In genomic region chr17:71674886-71675285, GRCm38 (mm10) we compare ENCODE assay signal across 16 mouse cellular contexts. TPM values are rescaled to one million over a fixed set of nuclear protein-coding genes. Genes with fewer than 3 reads are reported as not detected.
DNase-seq lines count a peak whose midpoint lies in the region; ATAC-seq and TF ChIP-seq lines count a peak whose summit lies in the region.
"Had no signal": no experiment of that assay in that cellular context is flagged by ENCODE, and none has a peak within 500 bp of the region (broad histone marks: within the 10 kb centered on the region; RNA-seq: fewer than 3 reads in every experiment).

No protein-coding gene starts in this region.

- no peaks in the 10 kb centered on the region for H3K36me3 ChIP-seq in heart, embryonic 12.5 days
- no peaks in the 10 kb centered on the region for H3K36me3 ChIP-seq in lung, postnatal 0 days (ENCODE audit: insufficient read depth, low read length)
- H3K36me3 ChIP-seq: embryonic facial prominence, embryonic 13.5 days; hindbrain, embryonic 13.5 days; liver, embryonic 15.5 days; midbrain, embryonic 10.5 days had no signal

- H3K4me2 ChIP-seq in heart, embryonic 12.5 days, result no peak overlapping the region
- H3K4me2 ChIP-seq in lung, postnatal 0 days (replicated peaks; ENCODE audit: low read depth, low read length), result no peak overlapping the region
- H3K4me2 ChIP-seq: embryonic facial prominence, embryonic 13.5 days; forebrain, embryonic 13.5 days; hindbrain, embryonic 13.5 days; liver, embryonic 15.5 days had no signal

- H3K27ac ChIP-seq in heart, embryonic 12.5 days (ENCODE audit: poor library complexity, severe bottlenecking), result no peak overlapping the region
- no peak overlapping the region for H3K27ac ChIP-seq in lung, postnatal 0 days (ENCODE audit: low read length)
- H3K27ac ChIP-seq: embryonic facial prominence, embryonic 13.5 days; forebrain, embryonic 13.5 days; hindbrain, embryonic 13.5 days; liver, embryonic 15.5 days; midbrain, embryonic 10.5 days had no signal

- peaks cover 22% of the 10 kb centered on the region; the same call in 1 of the 2 replicates for H3K4me1 ChIP-seq in heart, embryonic 12.5 days (replicated peaks)
- H3K4me1 ChIP-seq in lung, postnatal 0 days (ENCODE audit: insufficient read depth, low read depth, low read length), result 0 out of 2 replicates have a peak, but pooled peaks cover 5% of the 10 kb centered on the region
- H3K4me1 ChIP-seq: liver, embryonic 15.5 days had no signal

- no peaks in the 10 kb centered on the region for H3K27me3 ChIP-seq in heart, embryonic 12.5 days (replicated peaks)
- no peaks in the 10 kb centered on the region for H3K27me3 ChIP-seq in lung, postnatal 0 days (replicated peaks; ENCODE audit: insufficient read depth, low read length)
- H3K27me3 ChIP-seq: embryonic facial prominence, embryonic 13.5 days; forebrain, embryonic 13.5 days; hindbrain, embryonic 13.5 days; liver, embryonic 15.5 days had no signal

- H3K9me3 ChIP-seq in heart, embryonic 12.5 days (replicated peaks), result no peaks in the 10 kb centered on the region
- no peaks in the 10 kb centered on the region for H3K9me3 ChIP-seq in lung, postnatal 0 days (ENCODE audit: low read length)
- H3K9me3 ChIP-seq: embryonic facial prominence, embryonic 13.5 days; forebrain, embryonic 13.5 days; hindbrain, embryonic 13.5 days; liver, embryonic 15.5 days; midbrain, embryonic 10.5 days had no signal

- no peak for ATAC-seq in heart, embryonic 12.5 days (ENCODE audit: insufficient number of reproducible peaks, low FRiP score)
- ATAC-seq in lung, postnatal 0 days, result no peak
- ATAC-seq: forebrain, embryonic 13.5 days had no signal

- TF ChIP-seq CTCF in lung, postnatal 0 days (IDR thresholded peaks at IDR 0.05), result no peak

- 84% methylated on average over 18 of the region's 18 CpGs for WGBS in heart, embryonic 12.5 days
- 54% methylated on average over 18 of the region's 18 CpGs for WGBS in lung, postnatal 0 days

- DNase-seq in adrenal gland, postnatal 14 days, result peak; percentile 60
- DNase-seq in adrenal gland, postnatal 4 days (ENCODE audit: low spot score in 2 of 2), result no peak
- peak; percentile 42 to 73 for DNase-seq in heart, adult 18-20 months
- DNase-seq in lung, adult 18-20 months, result peak; percentile 45 to 68
- DNase-seq in lung, postnatal 0 days (ENCODE audit: low spot score), result no peak
- DNase-seq in lung, postnatal 10 days, result peak; percentile 51
- DNase-seq in thymus, postnatal 10 days (ENCODE audit: low spot score in 2 of 2), result no peak
- DNase-seq: retina, postnatal 1 day had no signal

- no peak overlapping the region for H3K9ac ChIP-seq in heart, embryonic 12.5 days
- no peak overlapping the region for H3K9ac ChIP-seq in lung, postnatal 0 days (replicated peaks; ENCODE audit: low read depth)
- H3K9ac ChIP-seq: embryonic facial prominence, embryonic 13.5 days; forebrain, embryonic 13.5 days; hindbrain, embryonic 13.5 days; liver, embryonic 15.5 days had no signal

- no peak overlapping the region for H3K4me3 ChIP-seq in heart, embryonic 12.5 days
- H3K4me3 ChIP-seq in lung, postnatal 0 days (ENCODE audit: low read depth, low read length), result no peak overlapping the region
- H3K4me3 ChIP-seq: embryonic facial prominence, embryonic 13.5 days; forebrain, embryonic 13.5 days; hindbrain, embryonic 13.5 days; liver, embryonic 15.5 days; midbrain, embryonic 10.5 days; myocyte had no signal

- no peak for TF ChIP-seq EP300 in lung, postnatal 0 days (IDR thresholded peaks at IDR 0.05)

RNA-seq across cellular contexts. Expression of gene Togaram2, which starts 1.8 kb away (rescaled TPM):
- total RNA-seq in adrenal gland, postnatal 14 days (2021), result not detected in 2 replicates
- total RNA-seq in adrenal gland, postnatal 4 days (2021), result under 1 TPM; 0.14 to 0.17 TPM
- total RNA-seq in heart, adult 18-20 months (2021), result 1 to 10 TPM; 4.7 to 5.4 TPM
- polyA plus RNA-seq in heart, embryonic 12.5 days (2016; fragmentation: Nextera tagmentation; extraction: Ambion mirVana), result 2.7 and 2.9 TPM in 2 replicates
- polyA plus RNA-seq in lung, postnatal 0 days (2015; fragmentation: Nextera tagmentation; extraction: Ambion mirVana), result 6.3 and 9.1 TPM in 2 replicates
- polyA plus RNA-seq: limb, embryonic 11.5 days; liver, embryonic 15.5 days; midbrain, embryonic 10.5 days had no signal

RNA-seq across cellular contexts. Expression of gene Wdr43, which starts 59.2 kb away (rescaled TPM):
- total RNA-seq in adrenal gland, postnatal 14 days (2021), result 63.9 and 75.8 TPM in 2 replicates
- total RNA-seq in adrenal gland, postnatal 4 days (2021), result 10 to 100 TPM; 59.1 to 71.4 TPM
- 10 to 100 TPM; 19.4 to 20.6 TPM for total RNA-seq in heart, adult 18-20 months (2021)
- 54.6 and 56.7 TPM in 2 replicates for polyA plus RNA-seq in heart, embryonic 12.5 days (2016; fragmentation: Nextera tagmentation; extraction: Ambion mirVana)
- polyA plus RNA-seq in lung, postnatal 0 days (2015; fragmentation: Nextera tagmentation; extraction: Ambion mirVana), result 20.6 and 22.3 TPM in 2 replicates

Comparison
In these comparisons a context has a peak if more than half of its experiments do, and no peak if none do; other contexts are left out.
1. DNase-seq: peak in adrenal gland, postnatal 14 days (single experiment), heart, adult 18-20 months (2 of 2), lung, adult 18-20 months (2 of 2) and lung, postnatal 10 days (single experiment); none in adrenal gland, postnatal 4 days (0 of 2), lung, postnatal 0 days (single experiment) and thymus, postnatal 10 days (0 of 2).